Mouse (Mus musculus): ENCODE measurements around the gene Tns2.
A peak's percentile ranks its signal among the peaks of the same experiment; 100 is the strongest.
"Not testable (repeated sequence)": the region's sequence is repeated elsewhere in the genome, so short reads cannot be mapped to it uniquely, and the experiment has no call there.

Tns2 gene

GRCm38 (mm10) chr15:102142914-102143912, 43.0 kb downstream of the Tns2 start:
- DNase-seq (ENCODE audit: low read depth), result no peak

GRCm38 (mm10) chr15:102144274-102144711, 44.1 kb downstream of the Tns2 start, which contains the start of gene Igfbp6:
Gene Igfbp6, plus strand, starts transcription at chr15:102144362.
- no peak for DNase-seq (ENCODE audit: low read depth)

- DNase-seq (ENCODE audit: low read depth), result no peak
Observed at GRCm38 (mm10) chr15:102144726-102145125, 44.5 kb downstream of the Tns2 start.

GRCm38 (mm10) chr15:102145330-102145729, 45.1 kb downstream of the Tns2 start:
- DNase-seq (ENCODE audit: low read depth), result no peak

GRCm38 (mm10) chr15:102146089-102146488, 45.9 kb downstream of the Tns2 start:
- DNase-seq (ENCODE audit: low read depth), result no peak

GRCm38 (mm10) chr15:102146882-102147281, 46.7 kb downstream of the Tns2 start:
- peak; percentile 75 for DNase-seq (ENCODE audit: low read depth)

GRCm38 (mm10) chr15:102147674-102148402, 47.6 kb downstream of the Tns2 start:
- DNase-seq (ENCODE audit: low read depth), result peak; percentile 69

- no peak for DNase-seq (ENCODE audit: low read depth)
Observed at GRCm38 (mm10) chr15:102149561-102149960, 49.3 kb downstream of the Tns2 start.

GRCm38 (mm10) chr15:102150301-102151135, 50.3 kb downstream of the Tns2 start, which contains the start of gene Soat2:
Gene Soat2, plus strand, starts transcription at chr15:102150526.
- peak; percentile 84 for DNase-seq (ENCODE audit: low read depth)

- DNase-seq (ENCODE audit: low read depth), result no peak
Observed at GRCm38 (mm10) chr15:102152646-102153045, 52.4 kb downstream of the Tns2 start.

GRCm38 (mm10) chr15:102155006-102155405, 54.8 kb downstream of the Tns2 start:
- DNase-seq (ENCODE audit: low read depth), result not testable (repeated sequence)

- no peak for DNase-seq (ENCODE audit: low read depth)
Observed at GRCm38 (mm10) chr15:102156836-102157235, 56.6 kb downstream of the Tns2 start.

- DNase-seq (ENCODE audit: low read depth), result peak; percentile 43
Observed at GRCm38 (mm10) chr15:102160415-102161060, 60.3 kb downstream of the Tns2 start.

GRCm38 (mm10) chr15:102163900-102164693, 63.9 kb downstream of the Tns2 start:
- DNase-seq (ENCODE audit: low read depth), result peak; percentile 38

- peak; percentile 42 for DNase-seq (ENCODE audit: low read depth)
Observed at GRCm38 (mm10) chr15:102165468-102166100, 65.4 kb downstream of the Tns2 start.
